20 mouse cellular contexts compared by ENCODE assay signal in genomic region chr7:51603741-51604140, GRCm38 (mm10). TPM values are rescaled to one million over a fixed set of nuclear protein-coding genes. Genes with fewer than 3 reads are reported as not detected.
A peak's percentile ranks its signal among the peaks of the same experiment; 100 is the strongest.
DNase-seq lines count a peak whose midpoint lies in the region; ATAC-seq lines count a peak whose summit lies in the region.
"Had no signal": no experiment of that assay in that cellular context is flagged by ENCODE, and none has a peak within 500 bp of the region (broad histone marks: within the 10 kb centered on the region; RNA-seq: fewer than 3 reads in every experiment).

No protein-coding gene starts in this region.

- H3K27me3 ChIP-seq in megakaryocyte, embryonic 14.5 days (replicated peaks), result no peaks in the 10 kb centered on the region
- H3K27me3 ChIP-seq: CH12.LX; forebrain, embryonic 13.5 days; heart, embryonic 13.5 days; hindbrain, embryonic 15.5 days had no signal

- peak overlapping the region; percentile 24 for H3K4me3 ChIP-seq in megakaryocyte, embryonic 14.5 days (replicated peaks)
- H3K4me3 ChIP-seq: embryonic facial prominence, embryonic 10.5 days; forebrain, embryonic 13.5 days; heart, embryonic 13.5 days; hindbrain, embryonic 15.5 days had no signal

- ATAC-seq in megakaryocyte, adult 5-6 weeks (ENCODE audit: poor library complexity, severe bottlenecking), result no peak
- ATAC-seq: forebrain, embryonic 13.5 days; intestine, postnatal 0 days had no signal

- DNase-seq in adrenal gland, adult 8-10 months, result peak; percentile 20
- no peak for DNase-seq in adrenal gland, postnatal 4 days (ENCODE audit: low spot score in 2 of 2)
- peak; percentile 14 for DNase-seq in adrenal gland, postnatal 25 days
- no peak for DNase-seq in spleen, adult 12 weeks (ENCODE audit: low spot score)
- DNase-seq in left cerebral cortex, postnatal 25 days (ENCODE audit: low spot score in 2 of 2), result no peak
- DNase-seq: cerebellum, adult 11-12 months; cerebellum, adult 9-10 months; gastrocnemius, postnatal 36 days; heart, adult 11 months; heart, postnatal 36 days had no signal

- H3K4me1 ChIP-seq in megakaryocyte, embryonic 14.5 days, result no peaks in the 10 kb centered on the region
- H3K4me1 ChIP-seq: embryonic facial prominence, embryonic 10.5 days; forebrain, embryonic 13.5 days; heart, embryonic 13.5 days; hindbrain, embryonic 15.5 days had no signal

- H3K9me3 ChIP-seq in megakaryocyte, embryonic 14.5 days, result peaks cover 5% of the 10 kb centered on the region
- H3K9me3 ChIP-seq: embryonic facial prominence, embryonic 10.5 days; forebrain, embryonic 13.5 days; heart, embryonic 13.5 days; hindbrain, embryonic 15.5 days had no signal

- intact Hi-C loops in left cerebral cortex, postnatal 25 days (cut with DNase I), result no loop called here

- H3K36me3 ChIP-seq in megakaryocyte, embryonic 14.5 days (replicated peaks; ENCODE audit: low read length), result no peaks in the 10 kb centered on the region
- H3K36me3 ChIP-seq: embryonic facial prominence, embryonic 10.5 days; heart, embryonic 13.5 days; hindbrain, embryonic 15.5 days had no signal

RNA-seq across cellular contexts. Expression of gene Slc17a6, which starts 18.1 kb away (rescaled TPM):
- 1 to 10 TPM; 2.0 to 3.2 (median 2.7) TPM for total RNA-seq in adrenal gland, adult 8-10 months (2022)
- total RNA-seq in adrenal gland, postnatal 4 days (2021), result 1 to 10 TPM in 1 of 2 experiments, under 1 TPM in 1; 0.22 to 1.2 TPM
- polyA plus RNA-seq in megakaryocyte, embryonic 14.5 days (2012; ENCODE audit: insufficient read depth, low replicate concordance), result not detected in 2 replicates
- not detected in 2 replicates for total RNA-seq in megakaryocyte, adult 5-6 weeks (2015)
- not detected in 2 replicates for total RNA-seq in megakaryocyte, adult 5-6 weeks (2017)
- 0.67 and 1.3 TPM in 2 replicates for total RNA-seq in adrenal gland, postnatal 25 days (2021)
- total RNA-seq in left cerebral cortex, postnatal 25 days (2021), result 10 to 100 TPM; 31.1 to 33.8 TPM
- total RNA-seq: CH12.LX; gastrocnemius, adult 8-10 months; gastrocnemius, postnatal 36 days; heart, postnatal 36 days had no signal
- polyA plus RNA-seq: heart, postnatal 0 days had no signal

Comparison
In these comparisons a context has a peak if more than half of its experiments do, and no peak if none do; other contexts are left out.
1. DNase-seq: peak in adrenal gland, adult 8-10 months (single experiment) and adrenal gland, postnatal 25 days (single experiment); none in adrenal gland, postnatal 4 days (0 of 2), spleen, adult 12 weeks (single experiment) and left cerebral cortex, postnatal 25 days (0 of 2).
2. RNA of gene Slc17a6, which starts 18.1 kb away (total RNA-seq): 31.1 to 33.8 TPM in left cerebral cortex, postnatal 25 days; 2.0 to 3.2 TPM in adrenal gland, adult 8-10 months, 0.22 to 1.2 TPM in adrenal gland, postnatal 4 days, 0.67 to 1.3 TPM in adrenal gland, postnatal 25 days and not detected in megakaryocyte, adult 5-6 weeks; every median in the first group is over 4 times any median in the second.